Mouse (Mus musculus) forebrain, postnatal 0 days (tissue): ENCODE measurements at regions not wholly inside any gene's neighbourhood (a gene's known extent, or its start where the extent isn't known, plus 50 kb on each side); places are given as distances from the start of the nearest gene placed in this dataset.

Experiments
- ATAC-seq: fragments of 200-750 bp; cut with Nextera tagmentation; 2 replicates; pipeline ENCODE4 v1.8.0; 2017; ENCODE audit warnings: mild to moderate bottlenecking, moderate library complexity
- DNase-seq: peaks from one replicate; pipeline ENCODE4 v3.0.0-alpha.2; 2015
- H3K27ac ChIP-seq: fragments of 300-500 bp; sonication (generic); 2 replicates; pipeline ENCODE4 v1.5.1; 2014; ENCODE audit warnings: low read depth, mild to moderate bottlenecking, antibody characterized with exemption, low read length, moderate library complexity, mixed read lengths
- H3K27me3 ChIP-seq: fragments of 300-500 bp; sonication (generic); 2 replicates; pipeline ENCODE4 v1.6.1; 2014; ENCODE audit warnings: mild to moderate bottlenecking, low read length, mixed read lengths; ENCODE audit not compliant: insufficient read depth
- H3K36me3 ChIP-seq: fragments of 300-500 bp; sonication (generic); 2 replicates; pipeline ENCODE4 v1.6.1; 2014; ENCODE audit warnings: mild to moderate bottlenecking, moderate library complexity; ENCODE audit not compliant: insufficient read depth
- H3K4me1 ChIP-seq: fragments of 300-500 bp; sonication (generic); 2 replicates; pipeline ENCODE4 v1.6.1; 2014; ENCODE audit warnings: antibody characterized with exemption; ENCODE audit not compliant: insufficient read depth
- H3K4me2 ChIP-seq: fragments of 300-500 bp; sonication (generic); 2 replicates; pipeline ENCODE4 v1.6.1; 2014; ENCODE audit warnings: low read depth, mild to moderate bottlenecking, moderate library complexity
- H3K4me3 ChIP-seq: fragments of 300-500 bp; sonication (generic); 2 replicates; pipeline ENCODE4 v1.5.1; 2014; ENCODE audit warnings: low read depth, low read length, mixed read lengths
- H3K9ac ChIP-seq: fragments of 300-500 bp; sonication (generic); 2 replicates; pipeline ENCODE4 v1.6.1; 2014; ENCODE audit warnings: mild to moderate bottlenecking
- H3K9me3 ChIP-seq: fragments of 300-500 bp; sonication (generic); 2 replicates; pipeline ENCODE4 v1.6.1; 2016; ENCODE audit warnings: low read length
- CTCF ChIP-seq: sonication (generic); IDR thresholded peaks from 2 replicates; pipeline ENCODE4 v1.5.1; 2016; ENCODE audit warnings: antibody characterized with exemption, control low read depth, low read depth
- WGBS: fragments of 180-500 bp; shearing (Covaris S2); extraction: QIAGEN DNeasy Blood & Tissue Kit; methylation state at CpG from one replicate; pipeline ENCODE4 v1.1.7; 2014; 5-methylcytosine and 5-hydroxymethylcytosine counted together

DNA sequence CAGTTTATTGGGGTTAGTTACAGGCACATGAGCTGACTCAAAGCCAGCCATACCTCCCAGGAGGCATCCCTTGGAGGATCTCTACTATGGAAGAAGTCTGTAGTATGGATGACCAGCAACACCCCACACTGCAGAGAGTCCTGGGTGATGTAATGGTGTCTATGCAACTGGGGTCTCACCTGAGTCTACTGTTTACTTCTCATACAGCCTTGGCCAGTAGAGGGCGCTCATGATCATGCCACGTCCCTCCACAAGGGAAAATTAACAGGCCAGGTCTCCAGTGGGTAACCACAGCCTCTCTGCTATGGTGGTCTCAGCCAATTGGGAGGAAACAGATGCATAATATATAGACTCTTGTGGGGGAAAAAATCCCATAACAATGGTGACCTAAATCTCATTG is 111.7 kb downstream of the Cdh26 start:
- Histone ChIP-seq H3K27ac (no peak overlapping the region), H3K4me3 (no peak overlapping the region), H3K36me3 (no peaks in the 10 kb centered on the region), H3K9me3 (no peaks in the 10 kb centered on the region), H3K27me3 (no peaks in the 10 kb centered on the region), H3K4me2 (no peak overlapping the region), H3K4me1 (no peaks in the 10 kb centered on the region), H3K9ac (no peak overlapping the region)
- TF ChIP-seq CTCF, result peak; percentile 63
- WGBS, result 24% methylated on average over 2 of the region's 2 CpGs
- DNase-seq (no peak), ATAC-seq (no peak)

- WGBS, result 87% methylated on average over 1 of the region's 1 CpGs
- ATAC-seq (no peak), DNase-seq (no peak)
- Histone ChIP-seq H3K4me1 (no peaks in the 10 kb centered on the region), H3K9me3 (no peaks in the 10 kb centered on the region), H3K9ac (no peak overlapping the region), H3K27ac (no peak overlapping the region), H3K36me3 (no peaks in the 10 kb centered on the region), H3K27me3 (no peaks in the 10 kb centered on the region), H3K4me3 (no peak overlapping the region), H3K4me2 (no peak overlapping the region)
- TF ChIP-seq CTCF, result no peak
These were observed 114.1 kb downstream of the Cdh26 start for GRCm38 (mm10) chr2:178544411-178544810.

GRCm38 (mm10) chr2:178545601-178546352 is 115.4 kb downstream of the Cdh26 start:
- Histone ChIP-seq H3K4me2 (no peak overlapping the region), H3K27ac (no peak overlapping the region), H3K4me3 (no peak overlapping the region), H3K36me3 (no peaks in the 10 kb centered on the region), H3K4me1 (no peaks in the 10 kb centered on the region), H3K27me3 (no peaks in the 10 kb centered on the region), H3K9me3 (no peaks in the 10 kb centered on the region), H3K9ac (no peak overlapping the region)
- no peak for TF ChIP-seq CTCF
- DNase-seq, result no peak
- WGBS, result 62% methylated on average over 15 of the region's 15 CpGs
- ATAC-seq, result no peak; the same call in 1 of the 2 replicates

DNA sequence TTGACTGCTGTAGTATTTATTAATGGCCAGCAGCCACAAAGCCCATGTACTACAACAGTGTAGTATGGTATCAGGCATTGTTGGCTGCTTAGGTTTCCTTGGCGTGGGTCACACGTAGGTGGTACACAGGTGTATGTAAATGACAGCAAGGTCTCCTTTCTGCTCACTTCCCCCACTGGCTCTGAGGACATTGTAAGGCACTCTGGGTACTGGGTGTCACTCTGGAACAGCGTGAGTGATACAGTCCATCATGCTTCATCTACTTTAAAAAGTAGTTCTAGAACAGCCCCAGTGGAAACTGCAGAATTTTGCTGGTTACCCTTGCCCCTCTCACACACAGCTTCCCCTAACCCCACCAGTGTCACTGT is 116.0 kb downstream of the Cdh26 start:
- Histone ChIP-seq H3K27ac (no peak overlapping the region), H3K4me3 (no peak overlapping the region), H3K27me3 (no peaks in the 10 kb centered on the region), H3K4me1 (no peaks in the 10 kb centered on the region), H3K9ac (no peak overlapping the region), H3K36me3 (no peaks in the 10 kb centered on the region), H3K9me3 (no peaks in the 10 kb centered on the region), H3K4me2 (no peak overlapping the region)
- no peak for TF ChIP-seq CTCF
- no peak for DNase-seq
- no peak for ATAC-seq
- WGBS, result 77% methylated on average over 3 of the region's 3 CpGs

GRCm38 (mm10) chr2:178546888-178547287 is 116.6 kb downstream of the Cdh26 start:
- Histone ChIP-seq H3K9ac (no peak overlapping the region), H3K27me3 (no peaks in the 10 kb centered on the region)

GRCm38 (mm10) chr2:178548937-178549336 is 118.6 kb downstream of the Cdh26 start:
- Histone ChIP-seq H3K27ac (no peak overlapping the region), H3K36me3 (no peaks in the 10 kb centered on the region), H3K9me3 (no peaks in the 10 kb centered on the region), H3K4me3 (no peak overlapping the region), H3K27me3 (no peaks in the 10 kb centered on the region), H3K4me1 (no peaks in the 10 kb centered on the region), H3K4me2 (no peak overlapping the region), H3K9ac (no peak overlapping the region)
- 85% methylated on average over 6 of the region's 6 CpGs for WGBS
- no peak for DNase-seq
- no peak for ATAC-seq
- no peak for TF ChIP-seq CTCF

More at GRCm38 (mm10) chr2:178546888-178547287, 116.6 kb downstream of the Cdh26 start:
- Histone ChIP-seq H3K36me3 (no peaks in the 10 kb centered on the region), H3K4me3 (no peak overlapping the region), H3K4me1 (no peaks in the 10 kb centered on the region), H3K4me2 (no peak overlapping the region), H3K27ac (no peak overlapping the region), H3K9me3 (no peaks in the 10 kb centered on the region)
- WGBS, result 78% methylated on average over 3 of the region's 3 CpGs
- DNase-seq, result no peak
- TF ChIP-seq CTCF, result no peak
- no peak for ATAC-seq

- Histone ChIP-seq H3K9me3 (no peaks in the 10 kb centered on the region), H3K4me3 (no peak overlapping the region), H3K4me1 (no peaks in the 10 kb centered on the region), H3K27ac (no peak overlapping the region), H3K36me3 (no peaks in the 10 kb centered on the region), H3K9ac (no peak overlapping the region), H3K4me2 (no peak overlapping the region), H3K27me3 (no peaks in the 10 kb centered on the region)
- no peak for DNase-seq
- TF ChIP-seq CTCF, result no peak
- WGBS, result 73% methylated on average over 4 of the region's 4 CpGs
- ATAC-seq, result no peak
These were observed 123.4 kb downstream of the Cdh26 start for GRCm38 (mm10) chr2:178553736-178554135.
